Mouse (Mus musculus) forebrain, postnatal 0 days (tissue): ENCODE data around the gene Dab1. TPM values are rescaled to one million over a fixed set of nuclear protein-coding genes. Genes with fewer than 3 reads are reported as not detected.

Experiments
- ATAC-seq: fragments of 200-750 bp; cut with Nextera tagmentation; 2 replicates; pipeline ENCODE4 v1.8.0; 2017; ENCODE audit warnings: mild to moderate bottlenecking, moderate library complexity
- DNase-seq: peaks from one replicate; pipeline ENCODE4 v3.0.0-alpha.2; 2015
- H3K27ac ChIP-seq: fragments of 300-500 bp; sonication (generic); 2 replicates; pipeline ENCODE4 v1.5.1; 2014; ENCODE audit warnings: low read depth, mild to moderate bottlenecking, antibody characterized with exemption, low read length, moderate library complexity, mixed read lengths
- H3K27me3 ChIP-seq: fragments of 300-500 bp; sonication (generic); 2 replicates; pipeline ENCODE4 v1.6.1; 2014; ENCODE audit warnings: mild to moderate bottlenecking, low read length, mixed read lengths; ENCODE audit not compliant: insufficient read depth
- H3K36me3 ChIP-seq: fragments of 300-500 bp; sonication (generic); 2 replicates; pipeline ENCODE4 v1.6.1; 2014; ENCODE audit warnings: mild to moderate bottlenecking, moderate library complexity; ENCODE audit not compliant: insufficient read depth
- H3K4me1 ChIP-seq: fragments of 300-500 bp; sonication (generic); 2 replicates; pipeline ENCODE4 v1.6.1; 2014; ENCODE audit warnings: antibody characterized with exemption; ENCODE audit not compliant: insufficient read depth
- H3K4me2 ChIP-seq: fragments of 300-500 bp; sonication (generic); 2 replicates; pipeline ENCODE4 v1.6.1; 2014; ENCODE audit warnings: low read depth, mild to moderate bottlenecking, moderate library complexity
- H3K4me3 ChIP-seq: fragments of 300-500 bp; sonication (generic); 2 replicates; pipeline ENCODE4 v1.5.1; 2014; ENCODE audit warnings: low read depth, low read length, mixed read lengths
- H3K9ac ChIP-seq: fragments of 300-500 bp; sonication (generic); 2 replicates; pipeline ENCODE4 v1.6.1; 2014; ENCODE audit warnings: mild to moderate bottlenecking
- H3K9me3 ChIP-seq: fragments of 300-500 bp; sonication (generic); 2 replicates; pipeline ENCODE4 v1.6.1; 2016; ENCODE audit warnings: low read length
- CTCF ChIP-seq: sonication (generic); IDR thresholded peaks from 2 replicates; pipeline ENCODE4 v1.5.1; 2016; ENCODE audit warnings: antibody characterized with exemption, control low read depth, low read depth
- WGBS: fragments of 180-500 bp; shearing (Covaris S2); extraction: QIAGEN DNeasy Blood & Tissue Kit; methylation state at CpG from one replicate; pipeline ENCODE4 v1.1.7; 2014; 5-methylcytosine and 5-hydroxymethylcytosine counted together
- polyA plus RNA-seq: library from polyadenylated mRNA; unstranded; fragments of >200 nt; fragmentation: Nextera tagmentation; extraction: Ambion mirVana; gene quantifications from 2 replicates; pipeline ENCODE4 v1.2.1, GENCODE M21; 2015
- total RNA-seq: library from RNA; depleted of rRNA; stranded (reverse); fragments of >200 nt; gene quantifications from 2 replicates; pipeline ENCODE4 v1.2.3, GENCODE M21; 2014

The Dab1 gene
- total and polyA plus RNA-seq, 2 experiments from 2014 or later, result 64.8 to 141 TPM

DNA sequence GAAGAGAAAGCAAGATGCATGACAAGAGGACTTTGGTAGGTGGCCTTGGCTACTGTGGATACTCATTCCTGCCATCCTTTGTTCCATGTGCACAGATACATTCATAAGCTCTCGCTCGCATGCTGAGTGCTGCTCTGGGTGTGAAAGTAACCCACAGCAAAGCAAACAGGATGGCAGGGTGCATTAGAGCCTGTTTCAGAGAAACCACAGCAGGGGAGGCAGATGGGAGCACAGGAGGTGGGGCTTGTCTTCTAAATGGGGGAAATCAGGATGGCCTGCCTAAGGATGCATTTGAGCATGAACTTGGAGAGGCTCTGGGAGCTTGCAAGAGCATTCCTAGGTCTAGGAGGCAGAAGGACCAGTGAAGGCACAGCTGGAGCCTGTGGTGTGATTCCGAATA lies 820.5 kb downstream of the Dab1 start:
- H3K4me1 ChIP-seq, result peaks cover 11% of the 10 kb centered on the region; the same call in 1 of the 2 replicates
- DNase-seq, result peak; percentile 76
- TF ChIP-seq CTCF, result no peak
- 71% methylated on average over 3 of the region's 3 CpGs for WGBS
- peak overlapping the region; percentile 47; the same call in 1 of the 2 replicates for H3K27ac ChIP-seq
- H3K4me3 ChIP-seq, result no peak overlapping the region
- peak; percentile 67 for ATAC-seq
- no peak overlapping the region for H3K9ac ChIP-seq
- H3K27me3 ChIP-seq, result no peaks in the 10 kb centered on the region
- H3K9me3 ChIP-seq, result no peaks in the 10 kb centered on the region
- no peaks in the 10 kb centered on the region for H3K36me3 ChIP-seq
- H3K4me2 ChIP-seq, result no peak overlapping the region

DNA sequence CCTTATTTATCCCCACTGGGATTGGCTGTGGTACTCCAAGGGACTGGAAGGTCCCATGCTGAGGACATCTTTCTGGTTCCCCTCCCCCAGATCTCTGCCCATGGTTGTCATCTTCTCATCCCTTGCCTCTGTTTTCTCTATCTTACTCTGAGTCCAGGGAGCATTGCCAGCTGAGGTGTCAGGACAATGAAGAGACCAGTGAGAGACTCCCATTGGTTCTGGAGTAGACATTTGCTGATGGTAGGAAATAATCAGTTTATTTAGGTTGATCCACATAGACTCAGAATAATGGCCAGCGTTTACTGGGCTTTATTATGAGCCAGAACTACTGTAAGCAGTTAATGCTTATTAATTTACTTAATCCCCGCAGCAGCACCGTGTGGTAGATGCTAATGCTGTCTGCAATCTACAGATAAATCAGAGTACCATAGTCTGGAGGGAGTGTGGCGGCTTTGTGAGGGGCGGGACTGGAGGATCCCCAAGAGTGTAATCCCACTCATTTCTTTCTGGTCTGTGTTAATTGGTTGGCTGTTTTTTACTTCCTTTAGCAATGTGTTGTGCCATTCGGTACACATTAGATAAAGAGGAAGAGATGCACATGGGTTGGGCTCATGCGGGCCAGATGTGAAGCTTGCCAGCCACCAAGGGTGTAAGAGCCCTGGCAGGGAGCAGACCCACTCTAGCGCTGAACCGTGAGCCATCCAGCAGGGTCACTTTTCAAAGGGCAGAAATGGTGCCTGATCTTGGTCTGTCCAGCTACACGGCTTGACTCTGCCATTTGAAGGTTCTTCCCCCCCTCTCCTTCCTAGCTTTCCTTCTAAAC lies 824.0 kb downstream of the Dab1 start:
- H3K4me3 ChIP-seq, result no peak overlapping the region
- DNase-seq (no peak), ATAC-seq (peak; percentile 13; the same call in 1 of the 2 replicates)
- H3K9ac ChIP-seq, result no peak overlapping the region
- H3K27ac ChIP-seq, result no peak overlapping the region
- 52% methylated on average over 10 of the region's 10 CpGs for WGBS
- H3K4me1 ChIP-seq, result peaks cover 11% of the 10 kb centered on the region; the same call in 1 of the 2 replicates
- no peak for TF ChIP-seq CTCF
- H3K9me3 ChIP-seq, result no peaks in the 10 kb centered on the region
- no peaks in the 10 kb centered on the region for H3K27me3 ChIP-seq
- H3K4me2 ChIP-seq, result no peak overlapping the region
- no peaks in the 10 kb centered on the region for H3K36me3 ChIP-seq

- ATAC-seq, result no peak
- Histone ChIP-seq H3K4me1 (peaks cover 11% of the 10 kb centered on the region; the same call in 1 of the 2 replicates), H3K36me3 (no peaks in the 10 kb centered on the region), H3K9ac (no peak overlapping the region), H3K4me3 (no peak overlapping the region), H3K27ac (no peak overlapping the region), H3K4me2 (no peak overlapping the region), H3K9me3 (no peaks in the 10 kb centered on the region), H3K27me3 (no peaks in the 10 kb centered on the region)
- 37% methylated on average over 8 of the region's 8 CpGs for WGBS
- DNase-seq, result no peak
- TF ChIP-seq CTCF, result no peak
Measured at GRCm38 (mm10) chr4:104443775-104444174, 824.6 kb downstream of the Dab1 start.

- ATAC-seq (no peak), DNase-seq (no peak)
- Histone ChIP-seq H3K4me2 (no peak overlapping the region), H3K4me3 (no peak overlapping the region), H3K4me1 (peaks cover 11% of the 10 kb centered on the region), H3K27ac (no peak overlapping the region), H3K9me3 (no peaks in the 10 kb centered on the region), H3K9ac (no peak overlapping the region), H3K36me3 (no peaks in the 10 kb centered on the region), H3K27me3 (no peaks in the 10 kb centered on the region)
- 63% methylated on average over 2 of the region's 2 CpGs for WGBS
- TF ChIP-seq CTCF, result no peak
Measured at GRCm38 (mm10) chr4:104444985-104445384, 825.8 kb downstream of the Dab1 start.

DNA sequence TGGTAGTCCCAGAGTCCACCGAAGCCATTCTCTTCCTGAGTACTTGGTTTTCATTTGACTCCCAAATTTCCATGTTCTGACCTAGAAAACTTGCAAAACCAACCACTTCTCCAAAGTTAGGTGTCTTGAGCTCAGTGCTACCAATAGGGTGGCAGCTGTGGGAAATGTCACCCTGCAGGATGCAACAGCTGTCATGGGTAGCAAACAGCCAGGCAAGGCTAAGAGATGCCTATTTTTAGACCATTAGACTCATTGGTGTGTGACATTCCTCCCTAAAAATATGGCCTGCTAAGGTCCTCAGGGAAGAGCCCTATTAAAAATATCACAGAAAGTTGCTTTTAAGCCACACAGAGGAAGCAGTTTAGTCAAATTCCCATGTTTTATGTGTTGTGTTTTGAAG lies 829.0 kb downstream of the Dab1 start:
- 97% methylated on average over 1 of the region's 1 CpGs for WGBS
- Histone ChIP-seq H3K36me3 (no peaks in the 10 kb centered on the region), H3K4me3 (no peak overlapping the region), H3K4me2 (no peak overlapping the region), H3K4me1 (peaks cover 25% of the 10 kb centered on the region), H3K9me3 (no peaks in the 10 kb centered on the region), H3K9ac (no peak overlapping the region), H3K27ac (no peak overlapping the region), H3K27me3 (no peaks in the 10 kb centered on the region)
- ATAC-seq (no peak), DNase-seq (no peak)
- TF ChIP-seq CTCF, result no peak

GRCm38 (mm10) chr4:104450645-104451044 lies 831.5 kb downstream of the Dab1 start:
- H3K4me1 ChIP-seq, result peaks cover 20% of the 10 kb centered on the region
- DNase-seq, result no peak
- no peak overlapping the region for H3K4me2 ChIP-seq
- H3K27ac ChIP-seq, result no peak overlapping the region; the same call in 1 of the 2 replicates
- H3K36me3 ChIP-seq, result no peaks in the 10 kb centered on the region
- H3K9me3 ChIP-seq, result no peaks in the 10 kb centered on the region
- no peak for ATAC-seq
- H3K4me3 ChIP-seq, result no peak overlapping the region
- TF ChIP-seq CTCF, result no peak
- H3K27me3 ChIP-seq, result no peaks in the 10 kb centered on the region
- no peak overlapping the region for H3K9ac ChIP-seq
- 51% methylated on average over 9 of the region's 9 CpGs for WGBS

DNA sequence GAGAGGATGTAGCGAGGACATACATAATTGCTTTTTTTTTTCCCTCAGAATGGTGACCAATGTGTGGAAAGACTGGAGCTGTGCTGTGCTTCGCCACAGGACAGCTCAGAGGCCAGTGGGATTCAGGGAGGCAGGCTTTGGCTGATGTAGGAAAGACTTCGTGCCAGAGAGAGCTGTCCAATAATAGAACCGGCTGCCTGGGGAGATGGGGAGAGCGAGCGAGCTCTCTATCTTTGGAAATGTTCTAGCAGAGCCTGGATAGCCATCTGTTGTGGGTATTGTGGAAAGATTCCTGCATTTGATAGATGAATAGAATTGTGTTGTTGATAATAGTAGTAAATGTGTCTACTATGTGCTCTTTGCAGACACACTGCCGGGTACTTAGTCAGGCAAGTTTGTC lies 833.4 kb downstream of the Dab1 start:
- no peak for TF ChIP-seq CTCF
- peak; percentile 84 for ATAC-seq
- peak; percentile 76 for DNase-seq
- Histone ChIP-seq H3K27me3 (no peaks in the 10 kb centered on the region), H3K36me3 (no peaks in the 10 kb centered on the region), H3K27ac (peak overlapping the region; percentile 59), H3K4me1 (peaks cover 20% of the 10 kb centered on the region), H3K4me2 (no peak overlapping the region), H3K4me3 (no peak overlapping the region), H3K9ac (no peak overlapping the region), H3K9me3 (no peaks in the 10 kb centered on the region)
- 28% methylated on average over 7 of the region's 7 CpGs for WGBS
